Mouse (Mus musculus) kidney, postnatal 14 days (tissue): ENCODE measurements around the gene Gm49387.

Experiments used
- DNase-seq: peaks from one replicate; pipeline ENCODE4 v3.0.0; 2022; ENCODE audit warnings: mixed read lengths

Gene Gm49387

DNA sequence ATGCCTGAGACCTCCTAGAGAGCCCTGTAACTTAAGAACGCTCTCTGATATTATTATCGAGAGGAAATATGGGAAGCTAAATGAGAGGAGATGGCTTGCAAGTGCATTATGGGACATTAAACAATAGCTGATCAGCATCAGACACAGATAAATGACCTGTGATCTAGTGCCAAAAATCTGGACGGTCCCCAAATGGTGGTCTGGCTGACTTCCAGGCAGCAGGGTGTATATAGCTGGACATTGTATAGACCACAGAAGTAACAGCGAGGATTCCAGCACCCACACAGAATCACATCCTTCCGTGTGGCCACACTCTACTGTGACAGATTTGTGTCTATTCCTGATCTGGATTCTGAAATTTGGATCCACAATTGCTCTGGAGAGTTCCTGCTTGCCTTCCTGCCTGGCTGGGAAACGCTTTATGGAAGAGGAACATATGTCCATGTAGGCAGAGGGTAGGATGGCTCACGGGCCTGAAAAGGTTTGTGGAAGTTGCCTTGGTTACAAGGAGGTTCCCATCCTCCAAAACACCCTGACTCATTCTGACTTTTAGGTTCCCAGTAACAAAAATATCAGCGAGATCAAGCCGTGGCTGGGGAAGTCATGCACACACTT, 68.0 kb downstream of the Gm49387 start:
- no peak for DNase-seq

DNA sequence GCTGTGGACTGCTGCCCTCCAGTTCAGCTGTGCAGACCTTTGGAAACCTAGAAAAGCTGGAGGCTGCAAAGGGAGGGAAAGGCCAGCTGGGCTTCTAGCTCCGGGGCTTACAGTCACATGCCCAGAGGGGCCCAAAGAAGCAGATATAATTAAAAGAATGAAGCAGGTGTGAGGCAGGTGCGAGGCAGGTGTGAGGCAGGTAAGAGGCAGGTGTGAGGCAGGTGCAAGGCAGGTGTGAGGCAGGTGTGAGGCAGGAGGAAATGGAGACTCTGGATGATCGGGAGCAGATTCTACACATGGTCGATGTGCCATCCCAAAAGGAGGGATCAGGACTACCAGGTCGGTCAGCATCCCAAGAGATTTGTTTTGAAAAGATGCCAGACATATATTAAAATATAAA, 69.3 kb downstream of the Gm49387 start:
- DNase-seq, result no peak

DNA sequence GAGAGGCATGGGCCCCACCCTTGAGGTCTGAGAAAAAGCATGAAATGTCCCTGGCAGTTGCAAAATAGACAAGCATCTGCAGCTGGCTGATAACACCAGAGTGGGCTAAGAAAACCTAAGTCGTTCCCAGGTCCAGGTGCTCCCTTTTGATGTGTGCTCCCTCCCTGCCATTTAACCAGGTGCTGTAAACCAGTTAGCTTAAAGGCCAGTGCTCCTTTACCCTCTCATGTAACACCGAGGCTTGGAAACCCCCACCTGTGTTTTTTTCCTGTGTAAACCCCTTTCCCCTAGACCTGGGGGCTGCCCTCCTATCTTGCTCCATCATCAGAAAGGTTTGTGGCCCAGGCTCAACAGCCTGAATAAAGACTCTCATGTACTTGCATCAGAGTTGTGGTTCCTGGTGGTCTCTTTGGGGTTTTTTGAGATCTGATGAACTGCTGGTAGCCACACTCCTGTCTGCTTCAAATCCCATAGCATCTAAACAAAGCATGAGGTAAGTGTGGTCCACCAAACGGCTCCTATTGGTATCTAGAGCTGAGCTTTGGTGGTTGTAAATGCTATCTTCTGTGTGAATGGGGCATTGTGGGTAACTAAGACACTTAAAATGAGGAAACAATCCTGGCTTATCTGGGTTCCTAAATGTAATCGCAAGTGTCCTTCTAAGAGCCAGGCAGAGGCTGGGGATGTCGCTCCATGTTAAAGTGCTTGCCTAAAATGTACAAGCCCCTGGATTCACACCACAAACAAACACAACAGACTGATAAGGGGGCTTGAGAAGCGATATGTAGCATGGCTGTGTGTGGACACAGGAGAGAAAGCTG, 70.3 kb downstream of the Gm49387 start:
- DNase-seq, result no peak

DNA sequence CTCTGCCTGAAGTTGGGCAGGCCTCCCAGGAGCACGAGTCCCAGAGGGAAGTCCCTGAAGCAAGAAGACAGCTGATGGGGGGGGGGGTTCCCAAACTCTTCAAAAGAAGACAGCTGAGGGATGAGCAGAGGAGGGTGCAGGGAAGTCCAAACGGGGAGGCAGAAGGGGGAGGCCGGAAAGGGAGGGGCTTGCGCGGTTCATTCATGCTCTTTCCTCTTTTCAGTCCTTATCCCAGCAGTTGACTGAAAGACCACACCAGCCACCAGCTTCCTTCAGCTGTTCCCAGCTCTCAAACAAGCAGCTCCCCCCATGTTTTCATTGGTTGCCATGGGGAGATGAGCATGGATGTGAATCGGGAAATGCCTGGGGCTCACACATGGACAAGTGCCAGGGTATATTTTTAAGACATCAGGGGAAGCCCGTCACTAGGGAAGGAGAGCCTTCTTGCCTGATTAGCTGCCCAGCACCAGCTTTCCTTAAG, 71.5 kb downstream of the Gm49387 start:
- peak; percentile 73 for DNase-seq

DNA sequence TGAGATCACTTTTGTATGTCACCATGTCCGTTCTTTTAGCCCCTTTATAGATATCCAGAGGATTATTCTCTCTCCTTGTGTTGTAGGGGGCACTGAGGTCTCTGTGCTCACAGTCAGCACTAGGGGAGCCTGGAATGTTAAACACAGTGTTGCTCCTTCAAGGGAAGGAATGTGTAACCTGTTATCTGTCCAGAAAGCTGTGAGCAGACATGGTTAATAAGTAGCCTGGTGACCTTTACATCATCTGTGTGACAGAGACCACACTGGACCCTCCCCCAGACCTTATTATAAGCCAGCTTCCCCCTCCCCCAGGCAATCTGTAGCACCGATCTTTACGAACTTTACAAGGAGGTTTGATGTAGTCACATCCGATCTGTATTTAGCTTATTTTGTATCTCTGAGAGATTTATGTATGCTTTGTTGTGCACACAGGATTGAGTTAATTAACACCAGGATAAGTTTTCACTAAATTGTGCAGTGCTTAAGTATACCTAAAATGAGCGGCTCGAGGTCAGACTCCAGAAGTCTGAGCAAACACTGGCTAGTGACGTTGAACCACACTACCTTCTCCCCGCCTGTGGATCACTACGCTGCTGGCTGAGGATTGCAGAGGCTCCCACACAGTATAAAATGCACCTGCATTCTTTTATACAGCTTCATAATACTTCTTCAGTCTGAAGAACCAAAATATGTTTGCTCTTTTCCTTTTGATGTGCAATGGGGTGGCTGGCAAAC, 75.0 kb downstream of the Gm49387 start:
- peak; percentile 15 for DNase-seq

DNA sequence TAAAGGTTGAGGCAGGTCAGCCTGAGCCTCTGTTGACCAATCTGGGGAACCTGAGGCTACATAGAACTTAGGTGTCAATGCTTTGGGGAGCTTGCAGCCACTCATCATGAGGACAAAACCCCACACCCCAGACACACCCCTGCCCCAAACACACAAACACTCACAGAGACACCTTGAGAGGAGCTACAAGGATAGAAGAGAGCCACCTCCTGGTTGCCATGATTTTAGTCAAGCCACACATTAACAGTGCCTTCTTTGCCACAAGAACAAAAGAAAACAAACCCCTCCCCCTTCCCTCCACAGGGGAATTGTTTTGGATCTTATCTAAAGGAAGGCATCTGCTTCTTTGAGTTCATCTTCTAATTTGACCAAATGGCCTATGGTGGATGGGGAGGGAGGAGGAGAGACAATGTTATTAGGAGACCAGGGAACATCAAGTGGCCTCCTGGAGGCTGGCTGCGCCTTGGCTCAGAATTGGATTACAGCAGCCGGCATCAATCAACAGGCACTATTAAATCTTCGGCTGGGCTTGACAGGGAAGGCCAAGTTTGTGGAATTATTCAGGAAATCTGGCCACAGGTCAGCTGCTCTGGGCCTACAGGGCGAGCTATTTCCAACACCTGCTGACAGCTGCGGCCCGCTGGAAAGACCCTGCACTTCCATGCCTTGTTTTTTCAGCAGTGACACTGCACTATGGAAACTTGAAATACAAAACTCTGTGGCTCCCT, 76.1 kb downstream of the Gm49387 start:
- DNase-seq, result peak; percentile 81

DNA sequence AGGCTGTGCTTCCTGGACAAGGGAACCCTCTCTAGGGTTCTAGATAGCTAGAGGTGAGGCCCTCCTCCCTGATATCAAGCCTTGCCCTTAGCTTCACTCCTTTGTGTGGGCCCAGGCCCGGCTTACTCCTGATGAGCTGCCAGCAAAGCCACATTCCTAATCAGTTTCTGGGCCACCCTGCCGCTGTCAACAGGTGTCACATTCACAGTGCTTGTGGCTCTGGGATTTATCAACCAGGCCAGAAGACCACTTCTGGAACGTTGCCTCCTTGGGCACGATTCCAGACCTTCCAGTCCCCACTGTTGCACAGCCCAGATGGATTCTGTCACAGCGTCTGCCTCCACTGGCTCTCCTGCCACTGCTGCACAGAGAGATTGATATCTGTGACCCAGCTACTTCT, 79.8 kb downstream of the Gm49387 start:
- peak; percentile 50 for DNase-seq

DNA sequence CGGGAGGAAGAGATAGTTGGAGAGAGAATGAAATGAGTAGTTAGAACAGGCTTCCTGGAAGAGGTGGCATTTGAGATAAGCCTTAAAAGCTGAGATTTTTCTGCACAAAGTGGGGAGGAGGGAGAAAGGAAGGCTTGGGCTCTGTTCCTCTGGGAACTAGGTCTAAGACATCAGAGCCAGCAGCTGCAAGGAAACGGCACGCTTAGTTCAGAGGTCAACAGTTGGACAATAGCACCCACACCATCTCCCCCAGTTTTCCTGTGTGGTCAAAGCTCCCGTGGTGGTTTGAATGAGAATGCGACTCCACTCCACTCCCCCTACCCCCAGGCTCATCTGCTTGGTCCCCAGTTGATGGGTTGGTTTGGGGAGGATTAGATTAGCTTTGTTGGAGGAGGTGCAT, 81.5 kb downstream of the Gm49387 start:
- DNase-seq, result no peak

DNA sequence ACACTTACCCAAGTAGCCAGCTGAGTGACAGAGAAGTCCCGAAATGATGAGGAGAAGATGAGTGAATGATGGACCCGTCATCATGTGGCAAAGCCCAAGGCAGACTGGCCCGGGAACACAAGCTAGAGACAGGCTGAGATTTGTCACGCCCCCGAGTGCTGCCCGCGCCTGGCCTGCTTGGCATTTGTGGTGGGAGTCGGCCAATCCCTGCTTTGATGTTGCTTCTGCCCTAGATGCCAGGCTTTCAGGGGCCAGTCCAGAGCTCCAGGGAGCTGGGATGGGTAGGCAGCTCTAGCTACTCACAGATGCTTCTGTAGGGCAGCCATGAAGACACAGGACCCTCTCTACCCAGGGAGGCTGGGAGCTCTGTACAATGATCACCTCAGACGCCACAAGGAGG, 82.9 kb downstream of the Gm49387 start:
- DNase-seq, result no peak

DNA sequence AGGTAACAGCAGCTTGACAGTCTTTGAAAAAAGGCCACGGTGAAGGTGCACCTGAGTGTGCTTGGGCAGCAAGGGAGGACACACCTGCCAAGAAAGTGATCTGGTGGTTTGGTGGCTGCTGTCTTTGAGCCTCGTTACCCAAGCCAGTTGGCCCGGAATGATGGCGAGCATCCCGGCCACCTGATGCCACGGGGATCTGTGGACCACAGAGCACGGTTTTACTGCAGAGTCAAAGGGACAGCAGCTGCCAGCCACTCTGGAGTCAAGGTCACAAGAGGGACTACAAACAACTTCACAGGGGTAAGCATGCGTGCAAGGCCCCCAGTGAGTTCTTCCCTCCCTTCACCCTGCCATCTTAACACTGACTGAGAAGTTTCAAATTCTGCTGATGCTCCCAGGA, 83.4 kb downstream of the Gm49387 start:
- DNase-seq, result no peak

DNA sequence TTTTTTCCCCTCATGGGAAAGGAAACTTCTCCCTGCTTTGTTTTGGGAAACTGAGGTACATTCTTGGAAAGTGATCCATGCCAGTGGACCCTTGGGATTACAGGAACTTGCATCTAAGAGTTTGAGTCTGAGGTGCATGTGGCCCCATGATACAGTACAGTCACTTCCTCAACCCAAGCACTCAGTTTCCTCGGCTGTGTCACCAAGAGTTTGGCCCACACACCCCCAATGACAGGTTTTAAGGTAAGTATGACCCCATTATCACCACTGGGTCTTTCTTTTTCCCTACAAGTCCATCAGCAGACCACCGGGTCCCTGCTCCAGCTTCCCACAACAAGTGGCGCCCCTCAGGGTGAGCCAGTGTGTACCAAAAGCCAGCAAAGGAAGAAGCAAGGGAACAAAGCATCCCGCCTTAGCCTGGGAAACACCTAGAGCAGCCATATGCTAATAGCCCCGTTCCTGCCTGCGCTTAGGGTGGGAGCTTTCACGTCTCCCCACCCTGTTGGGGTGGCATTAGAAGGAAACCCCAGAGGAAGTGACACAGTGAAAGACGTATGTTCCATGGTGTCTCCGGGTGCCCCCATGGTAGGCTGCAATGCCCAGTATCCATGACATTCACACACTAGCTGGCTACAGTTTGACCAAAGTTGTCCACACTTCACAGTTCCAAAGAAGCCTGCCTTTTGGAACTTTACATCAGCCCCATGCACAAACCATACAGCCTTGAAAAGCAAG, 84.0 kb downstream of the Gm49387 start:
- no peak for DNase-seq

DNA sequence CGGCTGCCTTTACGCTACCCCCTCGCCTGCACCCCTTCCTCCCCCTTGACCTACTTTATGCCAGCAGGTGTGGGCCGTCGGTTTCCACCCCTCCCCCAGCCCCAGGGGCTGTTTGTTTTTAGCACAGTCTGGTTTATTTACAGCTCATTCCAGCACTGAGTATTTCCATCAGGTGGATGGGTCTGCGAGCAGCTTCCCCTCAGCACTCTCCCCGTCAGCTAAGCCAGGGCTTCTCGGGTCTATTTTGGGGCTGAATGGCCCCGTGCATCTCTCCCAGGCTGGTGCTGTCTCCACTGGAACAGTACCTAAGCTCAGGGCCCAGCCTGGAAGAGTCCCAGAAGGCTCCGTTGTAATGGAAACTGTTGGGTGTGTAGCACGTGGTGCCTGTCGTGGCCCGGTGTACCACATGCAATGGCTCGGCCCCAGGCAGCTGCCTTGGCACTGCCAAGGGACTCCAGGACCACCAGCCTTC, 84.7 kb downstream of the Gm49387 start:
- DNase-seq, result no peak

DNA sequence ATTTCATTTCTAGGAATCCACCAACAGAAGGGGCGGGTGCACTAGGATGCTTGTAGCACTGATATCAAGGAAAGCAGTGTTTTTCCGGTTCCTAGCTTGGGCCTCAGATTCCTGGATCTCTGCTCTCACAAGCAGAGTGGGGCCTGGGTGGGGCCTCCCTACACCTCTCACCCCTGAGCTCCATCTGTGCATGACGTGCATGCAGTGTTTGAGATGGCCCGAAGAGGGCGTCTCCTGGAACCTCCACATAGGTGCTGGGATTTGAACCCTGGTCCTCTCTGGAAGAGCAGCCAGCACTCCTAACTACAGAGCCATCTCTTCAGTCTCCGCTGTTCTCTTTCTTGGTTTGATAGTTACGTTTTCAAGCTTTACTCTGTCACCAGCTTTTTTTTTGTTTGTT, 85.7 kb downstream of the Gm49387 start:
- no peak for DNase-seq

DNA sequence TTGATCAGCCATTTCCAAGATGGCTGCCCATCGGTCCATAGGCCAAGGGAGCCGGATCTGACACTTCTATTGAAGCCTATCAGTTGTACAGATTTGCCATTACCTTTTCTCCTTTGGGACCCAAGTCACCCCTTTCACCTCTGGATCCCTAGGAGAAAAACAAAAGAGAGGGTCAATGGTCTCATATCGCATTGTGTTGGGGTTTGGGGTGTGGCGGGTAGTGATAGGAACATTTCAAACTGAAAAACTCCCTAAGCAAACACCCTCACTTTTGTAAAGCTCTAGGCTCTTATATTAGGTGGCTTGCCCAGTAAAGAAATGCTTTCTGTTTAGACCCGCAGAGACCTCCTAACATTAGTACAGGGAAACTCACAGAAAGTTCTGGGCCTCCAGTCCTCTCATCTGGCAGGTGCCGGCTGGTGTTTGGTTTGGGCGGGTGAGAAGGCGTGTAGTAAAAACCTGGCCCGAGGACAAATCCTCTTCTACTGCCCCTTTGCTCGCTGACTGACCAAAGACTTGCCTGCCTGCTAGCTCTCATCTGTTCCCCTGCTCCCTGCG, 96.7 kb downstream of the Gm49387 start:
- no peak for DNase-seq

DNA sequence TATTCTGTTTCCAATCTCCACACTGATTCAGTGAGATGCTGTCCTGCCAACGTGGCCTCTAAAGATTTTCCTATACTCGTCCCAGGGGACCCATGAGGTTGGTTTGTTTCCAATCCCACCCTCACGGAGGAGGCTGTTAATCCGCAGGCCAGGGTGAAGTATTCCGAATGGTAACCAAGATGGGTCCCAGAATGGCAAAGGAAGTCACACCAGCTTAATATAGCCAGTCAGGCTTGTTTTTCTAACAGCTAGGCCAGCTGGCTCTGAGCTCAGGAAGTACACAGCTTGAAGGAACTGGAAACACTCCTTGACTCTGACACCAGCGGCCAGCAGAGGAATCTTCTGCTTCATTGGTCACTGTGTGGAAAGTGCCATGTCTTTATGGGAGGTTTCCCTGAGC, 103.4 kb downstream of the Gm49387 start:
- peak; percentile 37 for DNase-seq

DNA sequence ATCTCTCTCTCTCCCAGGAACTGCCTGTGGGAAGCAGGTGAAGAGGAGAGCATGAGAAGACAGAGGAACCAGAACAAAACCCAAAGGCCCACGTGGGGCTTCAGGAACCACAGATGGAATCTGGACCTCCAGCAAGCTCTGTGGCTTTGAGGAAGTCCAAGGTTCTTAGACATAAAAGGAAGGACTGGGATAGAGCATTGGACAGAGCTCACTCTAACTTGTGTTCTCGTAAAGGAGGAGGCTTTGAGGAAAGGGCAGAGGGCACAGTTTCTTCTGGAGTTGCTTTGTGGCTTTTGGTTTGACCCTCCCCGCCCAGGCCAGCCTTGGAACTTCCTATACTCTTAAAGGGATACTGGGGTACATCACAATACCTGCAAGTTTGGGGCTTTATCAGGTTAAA, 108.0 kb downstream of the Gm49387 start:
- no peak for DNase-seq

DNA sequence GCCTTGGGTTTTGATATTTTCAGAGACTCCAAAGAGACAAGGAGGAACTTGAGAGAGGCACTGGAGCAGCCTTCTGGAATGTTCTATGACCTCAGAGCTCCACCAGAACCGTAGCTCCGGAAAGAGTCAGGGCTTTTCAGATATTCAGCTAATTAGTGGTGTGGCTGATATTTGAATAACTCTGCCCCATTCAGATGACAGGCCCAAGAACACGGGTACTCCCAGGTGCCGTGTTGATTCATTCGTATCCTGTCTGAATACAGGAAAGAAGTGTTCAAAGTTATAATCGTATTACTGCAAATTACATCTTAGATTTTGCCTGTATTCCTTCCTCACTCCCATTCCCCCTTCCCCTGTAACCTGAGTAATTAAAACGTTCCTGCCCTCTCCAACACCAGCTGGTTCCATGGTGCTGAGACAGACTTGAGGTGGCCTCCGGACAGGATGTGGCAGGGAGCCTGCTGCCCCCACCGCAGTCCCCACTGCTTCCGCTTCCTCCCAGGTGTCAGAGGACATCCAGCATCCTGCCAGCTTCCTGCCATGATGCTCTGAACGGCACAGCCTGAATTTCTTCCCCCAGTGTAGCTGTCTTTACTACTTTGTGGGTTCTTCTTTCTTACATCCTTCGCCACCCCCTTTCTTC, 109.1 kb downstream of the Gm49387 start:
- DNase-seq, result peak; percentile 60

DNA sequence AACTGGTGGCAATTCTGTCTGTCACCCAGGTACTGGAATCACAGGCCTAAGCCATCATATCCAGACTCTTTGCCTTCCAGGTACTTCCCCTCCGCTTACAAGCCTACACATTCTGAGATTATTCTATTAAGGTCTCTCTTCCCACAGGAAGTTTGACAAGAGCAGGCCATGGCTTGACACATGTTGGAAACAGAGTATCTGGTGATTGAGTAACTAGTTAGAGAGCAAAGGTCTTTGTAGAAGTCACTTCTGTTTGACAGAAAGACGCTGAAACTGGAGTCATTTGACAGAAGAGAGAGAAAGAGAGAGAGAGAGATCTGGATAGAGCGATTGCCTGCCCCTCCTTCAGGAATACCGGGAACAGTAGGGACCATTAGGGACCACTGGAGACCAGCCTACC, 109.8 kb downstream of the Gm49387 start:
- peak; percentile 18 for DNase-seq

DNA sequence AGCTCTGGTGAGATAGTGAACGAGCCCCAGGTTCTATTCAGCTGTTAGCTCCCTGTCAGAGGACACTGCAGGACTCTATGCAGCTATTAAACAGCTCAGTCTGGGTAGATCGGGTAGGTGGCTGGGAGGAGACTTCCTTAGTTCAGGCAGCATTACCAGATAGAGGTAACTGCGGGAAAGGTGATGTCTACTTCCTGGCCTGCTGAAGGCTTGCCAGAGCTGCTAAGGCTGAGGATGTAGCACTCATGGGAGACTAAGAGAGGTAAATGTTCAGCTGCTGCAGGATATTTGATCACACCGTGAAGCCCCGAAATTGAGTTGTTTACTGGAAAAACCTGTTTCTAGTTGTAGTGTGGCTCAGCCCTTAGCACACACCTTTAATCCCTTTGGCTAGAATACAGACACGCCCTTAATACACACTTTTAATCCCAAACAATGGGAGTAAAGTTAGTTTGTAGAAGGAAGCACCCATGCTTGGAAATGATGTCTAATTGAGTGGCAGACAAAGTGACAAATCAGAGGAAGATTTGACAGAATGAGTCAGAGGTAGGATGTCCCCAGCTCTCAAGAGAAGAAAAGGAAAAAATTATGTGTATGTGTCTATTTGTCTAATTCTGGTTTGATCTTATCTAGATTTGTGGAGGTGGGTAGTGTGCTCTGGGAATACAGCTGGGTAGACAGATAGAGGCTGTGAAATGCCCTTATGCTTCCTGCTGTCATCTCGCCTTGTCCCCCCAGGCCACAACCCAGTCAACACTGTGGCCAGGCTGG, 115.5 kb downstream of the Gm49387 start:
- DNase-seq, result no peak

DNA sequence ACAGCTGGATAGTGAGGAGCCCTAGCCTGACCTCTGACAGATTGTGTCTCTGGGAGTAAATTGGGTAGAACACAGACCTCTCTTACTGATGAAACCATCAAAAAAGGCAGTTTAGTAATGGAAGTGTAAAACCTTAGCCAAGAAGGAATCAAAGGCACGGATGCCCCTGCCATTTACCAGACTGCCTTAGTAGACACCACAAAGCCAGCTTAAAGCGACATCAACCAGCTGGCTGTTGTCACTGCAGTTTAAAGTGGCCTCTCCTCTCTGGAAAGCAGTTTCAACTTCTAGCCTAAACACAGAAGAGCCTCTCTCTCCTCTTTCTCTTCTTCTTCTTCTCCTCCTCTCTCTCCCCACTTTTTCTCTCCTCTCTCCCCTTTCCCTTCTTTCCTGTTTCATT, 119.4 kb downstream of the Gm49387 start:
- no peak for DNase-seq

DNA sequence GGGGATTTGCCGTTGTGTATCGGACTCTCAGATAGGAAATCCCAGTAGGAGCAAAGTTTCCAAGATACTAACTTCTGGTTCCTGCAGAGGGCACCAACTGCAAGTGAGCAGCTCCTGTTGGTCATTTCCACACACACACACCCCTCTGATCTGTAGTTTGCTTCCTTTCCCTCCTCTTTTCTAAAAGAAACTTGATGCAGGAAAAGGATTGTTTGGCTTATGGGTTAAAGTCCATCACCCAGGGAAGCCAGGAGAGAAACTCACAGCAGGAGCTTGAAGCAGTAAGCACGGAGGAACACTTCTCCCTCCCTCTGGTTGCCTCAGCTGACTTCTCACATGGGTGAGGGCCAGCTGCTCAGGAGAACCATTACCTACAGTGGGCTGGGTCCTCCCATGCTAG, 121.5 kb downstream of the Gm49387 start:
- peak; percentile 64 for DNase-seq
